Mouse (Mus musculus) spleen, postnatal 4 days (tissue): ENCODE results near the gene Ubb.

Experiments used
- DNase-seq, 2 experiments: peaks; one replicate each; pipeline ENCODE4 v3.0.0; 2022; ENCODE audit warnings: low spot score in 2 of 2

The Ubb gene

GRCm38 (mm10) chr11:62584671-62585206 lies 33.8 kb downstream of the Ubb start:
- no peak for DNase-seq

GRCm38 (mm10) chr11:62587034-62587433 lies 36.1 kb downstream of the Ubb start:
- DNase-seq: no peak

DNA sequence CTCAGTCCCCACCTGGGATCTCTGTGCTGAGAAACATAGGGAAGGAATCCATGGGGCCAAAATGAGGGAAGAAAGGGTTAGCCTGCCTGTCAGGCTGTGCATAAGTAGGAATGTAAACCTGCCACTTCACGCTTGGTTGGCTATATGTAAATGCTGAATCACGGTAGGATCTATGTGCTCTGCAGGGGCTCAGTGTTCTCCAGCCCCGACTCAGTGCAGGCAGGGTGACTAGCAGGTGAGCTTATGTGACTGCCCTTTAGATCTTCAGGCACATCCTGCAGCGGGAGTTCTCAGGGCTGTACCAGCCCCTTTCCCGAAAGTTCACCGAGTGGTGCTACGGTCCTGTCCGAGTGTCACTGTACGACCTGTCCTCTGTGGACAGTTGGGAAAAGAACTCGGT lies 38.4 kb downstream of the Ubb start:
- no peak for DNase-seq

DNA sequence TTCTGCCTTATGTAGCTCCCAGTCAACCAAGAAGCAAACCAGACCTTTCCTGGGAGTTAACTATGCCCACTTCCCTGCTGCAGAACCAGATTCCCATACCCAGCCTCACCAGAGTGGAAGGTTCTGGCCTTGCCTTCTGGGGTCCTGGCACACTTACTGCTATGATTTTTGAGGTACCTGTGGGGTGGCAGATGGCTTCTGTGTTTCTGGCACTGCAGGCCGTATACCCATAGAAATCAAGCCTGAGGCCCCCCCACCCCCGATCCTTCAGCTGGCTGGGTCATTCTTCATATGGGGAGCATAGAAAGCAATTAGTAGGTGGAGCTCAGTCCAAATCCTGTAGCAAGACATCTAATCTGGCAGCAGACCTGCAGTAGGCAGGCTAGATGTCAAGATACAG lies 40.1 kb downstream of the Ubb start:
- no peak for DNase-seq

- no peak for DNase-seq
Measured at GRCm38 (mm10) chr11:62591904-62592575, 41.1 kb downstream of the Ubb start.

- DNase-seq: no peak
Measured at GRCm38 (mm10) chr11:62598571-62598970, 47.6 kb downstream of the Ubb start.

GRCm38 (mm10) chr11:62601732-62602618 lies 51.0 kb downstream of the Ubb start:
- no peak for DNase-seq
